ENCODE assay signal across 13 mouse cellular contexts in the genomic region with DNA sequence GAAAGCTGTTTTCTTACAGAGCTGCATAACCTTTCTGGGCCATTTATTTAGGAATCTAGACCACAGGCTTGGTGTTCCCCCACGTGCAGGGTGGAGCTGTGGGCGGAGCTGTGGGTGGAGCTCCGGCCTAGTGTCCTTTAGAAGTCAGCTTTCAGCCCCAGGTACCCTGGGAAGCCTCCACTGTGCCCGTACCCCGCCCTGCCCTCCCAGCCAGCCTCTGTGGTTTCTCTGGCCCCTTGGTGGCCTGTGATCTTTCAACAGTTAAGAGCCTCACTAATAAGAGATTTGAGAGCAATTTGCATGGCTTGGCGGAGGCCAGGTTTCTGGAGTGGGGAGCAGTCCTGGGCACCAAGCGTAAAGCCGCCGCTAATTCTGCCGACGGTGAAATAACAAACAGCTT.
DNase-seq lines count a peak whose midpoint lies in the region; ATAC-seq lines count a peak whose summit lies in the region.
"Had no signal": no experiment of that assay in that cellular context is flagged by ENCODE, and none has a peak within 500 bp of the region (broad histone marks: within the 10 kb centered on the region; RNA-seq: fewer than 3 reads in every experiment).

No protein-coding gene starts in this region.

- ATAC-seq in hindbrain, embryonic 11.5 days (ENCODE audit: low FRiP score), result no peak
- ATAC-seq in hindbrain, embryonic 16.5 days, result no peak
- no peak for ATAC-seq in neural tube, embryonic 11.5 days (ENCODE audit: insufficient read depth, low FRiP score, low TSS enrichment)
- ATAC-seq in limb, embryonic 13.5 days (ENCODE audit: low FRiP score, low read depth), result no peak

- peak overlapping the region; percentile 3; the same call in 1 of the 2 replicates for H3K4me2 ChIP-seq in hindbrain, embryonic 11.5 days (replicated peaks; ENCODE audit: low read depth, low read length)
- H3K4me2 ChIP-seq in hindbrain, embryonic 16.5 days (ENCODE audit: low read length), result no peak overlapping the region
- H3K4me2 ChIP-seq in neural tube, embryonic 11.5 days (ENCODE audit: low read depth), result no peak overlapping the region
- peak overlapping the region; percentile 27; the same call in 1 of the 2 replicates for H3K4me2 ChIP-seq in limb, embryonic 13.5 days (replicated peaks)
- H3K4me2 ChIP-seq: hindbrain, embryonic 15.5 days had no signal

- peak; percentile 5 to 8 for DNase-seq in adrenal gland, postnatal 36 days
- DNase-seq in adrenal gland, adult 8-10 months, result no peak
- peak; percentile 40 for DNase-seq in hindbrain, embryonic 11.5 days (ENCODE audit: low spot score)
- DNase-seq in neural tube, embryonic 11.5 days (ENCODE audit: low spot score), result peak; percentile 48
- DNase-seq in neural tube, embryonic 10.5 days (ENCODE audit: extremely low spot score, low spot score), result no peak
- DNase-seq in cerebellum, postnatal 36 days, result no peak
- DNase-seq: adrenal gland, postnatal 10 days; cerebellum, adult 11-12 months; gastrocnemius, postnatal 14 days; liver had no signal

- H3K27me3 ChIP-seq in hindbrain, embryonic 11.5 days (ENCODE audit: control insufficient read depth, insufficient read depth, low read length), result peaks cover 88% of the 10 kb centered on the region
- H3K27me3 ChIP-seq in hindbrain, embryonic 16.5 days (replicated peaks; ENCODE audit: control insufficient read depth, insufficient read depth, low read length), result peaks cover 83% of the 10 kb centered on the region
- H3K27me3 ChIP-seq in neural tube, embryonic 11.5 days (ENCODE audit: control insufficient read depth, insufficient read depth, low read length), result peaks cover 79% of the 10 kb centered on the region
- peaks cover 99% of the 10 kb centered on the region for H3K27me3 ChIP-seq in limb, embryonic 13.5 days

- H3K27ac ChIP-seq in hindbrain, embryonic 11.5 days (ENCODE audit: low read depth, low read length), result no peak overlapping the region
- H3K27ac ChIP-seq in hindbrain, embryonic 16.5 days (ENCODE audit: low read depth, low read length), result no peak overlapping the region
- no peak overlapping the region for H3K27ac ChIP-seq in neural tube, embryonic 11.5 days (ENCODE audit: low read depth, low read length)
- no peak overlapping the region for H3K27ac ChIP-seq in limb, embryonic 13.5 days
- H3K27ac ChIP-seq: hindbrain, embryonic 15.5 days had no signal

- H3K36me3 ChIP-seq in hindbrain, embryonic 11.5 days (ENCODE audit: control insufficient read depth, insufficient read depth, low read length), result no peaks in the 10 kb centered on the region
- no peaks in the 10 kb centered on the region for H3K36me3 ChIP-seq in hindbrain, embryonic 16.5 days (ENCODE audit: control insufficient read depth, insufficient read depth, low read length)
- no peaks in the 10 kb centered on the region for H3K36me3 ChIP-seq in neural tube, embryonic 11.5 days (ENCODE audit: control insufficient read depth, insufficient read depth, low read length)
- H3K36me3 ChIP-seq in limb, embryonic 13.5 days, result no peaks in the 10 kb centered on the region
- H3K36me3 ChIP-seq: hindbrain, embryonic 15.5 days had no signal

- H3K9me3 ChIP-seq in hindbrain, embryonic 11.5 days (ENCODE audit: control insufficient read depth, low read length), result no peaks in the 10 kb centered on the region
- no peaks in the 10 kb centered on the region for H3K9me3 ChIP-seq in hindbrain, embryonic 16.5 days (ENCODE audit: control insufficient read depth, low read length)
- no peaks in the 10 kb centered on the region for H3K9me3 ChIP-seq in neural tube, embryonic 11.5 days (ENCODE audit: control insufficient read depth, low read length)
- no peaks in the 10 kb centered on the region for H3K9me3 ChIP-seq in limb, embryonic 13.5 days
- H3K9me3 ChIP-seq: hindbrain, embryonic 15.5 days had no signal

- H3K4me3 ChIP-seq in hindbrain, embryonic 11.5 days (ENCODE audit: low read depth, low read length), result no peak overlapping the region
- no peak overlapping the region for H3K4me3 ChIP-seq in hindbrain, embryonic 16.5 days (ENCODE audit: low read length)
- H3K4me3 ChIP-seq in neural tube, embryonic 11.5 days (ENCODE audit: low read depth, low read length), result no peak overlapping the region
- no peak overlapping the region; the same call in 1 of the 2 replicates for H3K4me3 ChIP-seq in limb, embryonic 13.5 days
- H3K4me3 ChIP-seq: hindbrain, embryonic 15.5 days had no signal

- peaks cover 2% of the 10 kb centered on the region for H3K4me1 ChIP-seq in hindbrain, embryonic 11.5 days (replicated peaks; ENCODE audit: control insufficient read depth, insufficient read depth, low read length)
- peaks cover 3% of the 10 kb centered on the region; the same call in 1 of the 2 replicates for H3K4me1 ChIP-seq in hindbrain, embryonic 16.5 days (ENCODE audit: control insufficient read depth, insufficient read depth, low read depth, low read length)
- peaks cover 4% of the 10 kb centered on the region for H3K4me1 ChIP-seq in neural tube, embryonic 11.5 days (ENCODE audit: control insufficient read depth, insufficient read depth, low read length)
- peaks cover 11% of the 10 kb centered on the region; the same call in 1 of the 2 replicates for H3K4me1 ChIP-seq in limb, embryonic 13.5 days
- H3K4me1 ChIP-seq: hindbrain, embryonic 15.5 days had no signal

- 2% methylated on average over 11 of the region's 11 CpGs for WGBS in hindbrain, embryonic 11.5 days
- 3% methylated on average over 11 of the region's 11 CpGs for WGBS in hindbrain, embryonic 16.5 days
- 2% methylated on average over 11 of the region's 11 CpGs for WGBS in neural tube, embryonic 11.5 days
- under 1% methylated on average over 11 of the region's 11 CpGs for WGBS in limb, embryonic 13.5 days

- H3K9ac ChIP-seq in hindbrain, embryonic 11.5 days (ENCODE audit: low read depth, low read length), result no peak overlapping the region
- H3K9ac ChIP-seq in hindbrain, embryonic 16.5 days (ENCODE audit: low read depth, low read length), result no peak overlapping the region
- H3K9ac ChIP-seq in neural tube, embryonic 11.5 days (ENCODE audit: low read length), result no peak overlapping the region
- no peak overlapping the region for H3K9ac ChIP-seq in limb, embryonic 13.5 days
- H3K9ac ChIP-seq: hindbrain, embryonic 15.5 days had no signal

Comparison
In these comparisons a context has a peak if more than half of its experiments do, and no peak if none do; other contexts are left out.
1. DNase-seq: peak in adrenal gland, postnatal 36 days (2 of 2), hindbrain, embryonic 11.5 days (single experiment) and neural tube, embryonic 11.5 days (single experiment); none in adrenal gland, adult 8-10 months (single experiment), neural tube, embryonic 10.5 days (single experiment) and cerebellum, postnatal 36 days (0 of 2).
2. H3K4me2 ChIP-seq: peak in hindbrain, embryonic 11.5 days (single experiment) and limb, embryonic 13.5 days (single experiment); none in hindbrain, embryonic 16.5 days (single experiment) and neural tube, embryonic 11.5 days (single experiment).